Mouse (Mus musculus) embryonic facial prominence, embryonic 13.5 days (tissue): ENCODE measurements around the gene Dcpp3. TPM values are rescaled to one million over a fixed set of nuclear protein-coding genes. Genes with fewer than 3 reads are reported as not detected.
A peak's percentile ranks its signal among the peaks of the same experiment; 100 is the strongest.
"Not testable (repeated sequence)": the region's sequence is repeated elsewhere in the genome, so short reads cannot be mapped to it uniquely, and the experiment has no call there.

Experiments
- ATAC-seq: fragments of 200-750 bp; cut with Nextera tagmentation; 2 replicates; pipeline ENCODE4 v1.8.0; 2017; ENCODE audit warnings: low read depth; ENCODE audit not compliant: insufficient number of reproducible peaks, insufficient read depth, low FRiP score, low TSS enrichment
- H3K27ac ChIP-seq: fragments of 300-500 bp; sonication (generic); 2 replicates; pipeline ENCODE4 v1.5.1; 2015; ENCODE audit warnings: moderate library complexity, mild to moderate bottlenecking, inconsistent platforms
- H3K27me3 ChIP-seq: fragments of 300-500 bp; sonication (generic); 2 replicates; pipeline ENCODE4 v1.6.1; 2015; ENCODE audit warnings: mild to moderate bottlenecking, inconsistent platforms
- H3K36me3 ChIP-seq: fragments of 300-500 bp; sonication (generic); 2 replicates; pipeline ENCODE4 v1.6.1; 2015; ENCODE audit warnings: mild to moderate bottlenecking, inconsistent platforms
- H3K4me1 ChIP-seq: fragments of 300-500 bp; sonication (generic); 2 replicates; pipeline ENCODE4 v1.6.1; 2015; ENCODE audit warnings: inconsistent platforms
- H3K4me2 ChIP-seq: fragments of 300-500 bp; sonication (generic); 2 replicates; pipeline ENCODE4 v1.6.1; 2015; ENCODE audit warnings: moderate library complexity, mild to moderate bottlenecking, inconsistent platforms
- H3K4me3 ChIP-seq: fragments of 300-500 bp; sonication (generic); 2 replicates; pipeline ENCODE4 v1.5.1; 2015; ENCODE audit warnings: mild to moderate bottlenecking, inconsistent platforms
- H3K9ac ChIP-seq: fragments of 300-500 bp; sonication (generic); 2 replicates; pipeline ENCODE4 v1.6.1; 2015; ENCODE audit warnings: mild to moderate bottlenecking, inconsistent platforms
- H3K9me3 ChIP-seq: fragments of 300-500 bp; sonication (generic); 2 replicates; pipeline ENCODE4 v1.6.1; 2016; ENCODE audit warnings: inconsistent platforms
- WGBS: fragments of 180-500 bp; shearing (Covaris S2); methylation state at CpG from one replicate; pipeline ENCODE4 v1.1.7; 2015; ENCODE audit warnings: mixed read lengths; 5-methylcytosine and 5-hydroxymethylcytosine counted together
- polyA plus RNA-seq: library from polyadenylated mRNA; unstranded; fragments of >200 nt; fragmentation: Nextera tagmentation; extraction: Ambion mirVana; gene quantifications from 2 replicates; pipeline ENCODE4 v1.2.1, GENCODE M21; 2015

Gene Dcpp3
- polyA plus RNA-seq, result not detected in 2 replicates

GRCm38 (mm10) chr17:23917158-23917557 lies at the start of gene Dcpp3:
TSS of gene Dcpp3 (plus strand) at chr17:23917458.
- not testable (repeated sequence) for H3K36me3 ChIP-seq, H3K27me3 ChIP-seq, H3K9ac ChIP-seq, H3K27ac ChIP-seq, H3K9me3 ChIP-seq, H3K4me2 ChIP-seq, ATAC-seq, H3K4me3 ChIP-seq, H3K4me1 ChIP-seq
- 87% methylated on average over 4 of the region's 4 CpGs for WGBS

GRCm38 (mm10) chr17:23867756-23868155 lies 49.5 kb upstream of the Dcpp3 start, which contains the start of gene Prss21:
TSS of gene Prss21 (plus strand) at chr17:23868056.
- H3K27ac ChIP-seq, result no peak within 1 kb of the TSS
- H3K36me3 ChIP-seq, result no peaks in the 10 kb centered on the region
- H3K4me2 ChIP-seq, result no peak within 1 kb of the TSS
- WGBS, result 83% methylated on average over 15 of the region's 15 CpGs
- no peak within 1 kb of the TSS for H3K9ac ChIP-seq
- no peaks in the 10 kb centered on the region for H3K27me3 ChIP-seq
- 0 out of 2 replicates have a peak, but pooled peaks cover 2% of the 10 kb centered on the region for H3K9me3 ChIP-seq
- no peaks in the 10 kb centered on the region for H3K4me1 ChIP-seq
- ATAC-seq, result no peak
- H3K4me3 ChIP-seq, result no peak within 1 kb of the TSS

- Histone ChIP-seq H3K9ac (no peak overlapping the region), H3K27ac (no peak overlapping the region), H3K9me3 (0 out of 2 replicates have a peak, but pooled peaks cover 2% of the 10 kb centered on the region), H3K36me3 (no peaks in the 10 kb centered on the region), H3K4me2 (no peak overlapping the region), H3K4me3 (no peak overlapping the region), H3K4me1 (no peaks in the 10 kb centered on the region), H3K27me3 (no peaks in the 10 kb centered on the region)
- WGBS, result 89% methylated on average over 11 of the region's 11 CpGs
- no peak for ATAC-seq
Measured at GRCm38 (mm10) chr17:23868513-23868912, 48.7 kb upstream of the Dcpp3 start.

GRCm38 (mm10) chr17:23873884-23874856 lies 43.1 kb upstream of the Dcpp3 start:
- Histone ChIP-seq H3K36me3 (no peaks in the 10 kb centered on the region), H3K27ac (no peak overlapping the region), H3K9me3 (no peaks in the 10 kb centered on the region), H3K9ac (no peak overlapping the region), H3K4me2 (no peak overlapping the region), H3K27me3 (no peaks in the 10 kb centered on the region), H3K4me3 (no peak overlapping the region), H3K4me1 (no peaks in the 10 kb centered on the region)
- ATAC-seq, result no peak
- WGBS, result 45% methylated on average over 8 of the region's 8 CpGs

- ATAC-seq, result 0 out of 2 replicates have a peak, but pooled peaks have one; percentile 44
- WGBS, result 42% methylated on average over 3 of the region's 3 CpGs
Measured at GRCm38 (mm10) chr17:23876741-23877140, 40.5 kb upstream of the Dcpp3 start.

GRCm38 (mm10) chr17:23877166-23877565 lies 40.1 kb upstream of the Dcpp3 start:
- no peak overlapping the region for H3K4me2 ChIP-seq
- no peak overlapping the region for H3K4me3 ChIP-seq
- no peak overlapping the region for H3K27ac ChIP-seq
- no peak overlapping the region for H3K9ac ChIP-seq
- H3K9me3 ChIP-seq, result no peaks in the 10 kb centered on the region
- WGBS, result 61% methylated on average over 2 of the region's 2 CpGs
- no peaks in the 10 kb centered on the region for H3K36me3 ChIP-seq
- ATAC-seq, result no peak
- H3K4me1 ChIP-seq, result no peaks in the 10 kb centered on the region
- no peaks in the 10 kb centered on the region for H3K27me3 ChIP-seq

More at GRCm38 (mm10) chr17:23876741-23877140, 40.5 kb upstream of the Dcpp3 start:
- Histone ChIP-seq H3K27me3 (no peaks in the 10 kb centered on the region), H3K9me3 (no peaks in the 10 kb centered on the region), H3K4me3 (no peak overlapping the region), H3K36me3 (no peaks in the 10 kb centered on the region), H3K27ac (no peak overlapping the region), H3K4me2 (no peak overlapping the region), H3K4me1 (no peaks in the 10 kb centered on the region), H3K9ac (no peak overlapping the region)

GRCm38 (mm10) chr17:23880576-23880975 lies 36.7 kb upstream of the Dcpp3 start, which contains the start of the genes Dcpp1 and Dcpp2:
TSS of gene Dcpp1 (plus strand) at chr17:23880876.
TSS of gene Dcpp2 (plus strand) at chr17:23880880.
- ATAC-seq, H3K27me3 ChIP-seq, H3K36me3 ChIP-seq, H3K9ac ChIP-seq, H3K9me3 ChIP-seq, H3K4me3 ChIP-seq, H3K27ac ChIP-seq, H3K4me2 ChIP-seq, H3K4me1 ChIP-seq: not testable (repeated sequence)
- 77% methylated on average over 4 of the region's 4 CpGs for WGBS

- Histone ChIP-seq H3K4me1 (peaks cover 6% of the 10 kb centered on the region), H3K27ac (peak overlapping the region; percentile 95), H3K4me3 (peak overlapping the region; percentile 58), H3K4me2 (peak overlapping the region; percentile 84), H3K9me3 (no peaks in the 10 kb centered on the region), H3K36me3 (no peaks in the 10 kb centered on the region), H3K27me3 (no peaks in the 10 kb centered on the region; the same call in 1 of the 2 replicates), H3K9ac (peak overlapping the region; percentile 76)
- peak; percentile 95 for ATAC-seq
- under 1% methylated on average over 29 of the region's 29 CpGs for WGBS
Measured at GRCm38 (mm10) chr17:23924531-23925007, 7.3 kb downstream of the Dcpp3 start.

- ATAC-seq, result peak; percentile 80
- Histone ChIP-seq H3K9ac (peak overlapping the region; percentile 76), H3K9me3 (no peaks in the 10 kb centered on the region), H3K27me3 (no peaks in the 10 kb centered on the region; the same call in 1 of the 2 replicates), H3K36me3 (no peaks in the 10 kb centered on the region), H3K4me2 (peak overlapping the region; percentile 84), H3K4me1 (peaks cover 6% of the 10 kb centered on the region), H3K27ac (peak overlapping the region; percentile 95), H3K4me3 (peak overlapping the region; percentile 58)
- 0% methylated on average over 14 of the region's 14 CpGs for WGBS
Measured at GRCm38 (mm10) chr17:23925090-23925493, 7.8 kb downstream of the Dcpp3 start.

- no peak for ATAC-seq
- Histone ChIP-seq H3K4me3 (no peak overlapping the region), H3K9ac (no peak overlapping the region), H3K27ac (no peak overlapping the region), H3K9me3 (no peaks in the 10 kb centered on the region), H3K27me3 (no peaks in the 10 kb centered on the region), H3K4me2 (no peak overlapping the region), H3K4me1 (no peaks in the 10 kb centered on the region), H3K36me3 (no peaks in the 10 kb centered on the region)
- WGBS, result 77% methylated on average over 5 of the region's 5 CpGs
Measured at GRCm38 (mm10) chr17:23931157-23931556, 13.9 kb downstream of the Dcpp3 start.

- no peaks in the 10 kb centered on the region for H3K36me3 ChIP-seq
- H3K4me1 ChIP-seq, result no peaks in the 10 kb centered on the region
- no peak for ATAC-seq
Measured at GRCm38 (mm10) chr17:23941372-23941771, 24.1 kb downstream of the Dcpp3 start, which contains the start of gene Sbp. TSS of gene Sbp (plus strand) at chr17:23941672.

More at GRCm38 (mm10) chr17:23941372-23941771, 24.1 kb downstream of the Dcpp3 start, which contains the start of gene Sbp:
- no peaks in the 10 kb centered on the region for H3K27me3 ChIP-seq
- H3K9ac ChIP-seq, result no peak within 1 kb of the TSS
- H3K9me3 ChIP-seq, result no peaks in the 10 kb centered on the region
- H3K4me3 ChIP-seq, result no peak within 1 kb of the TSS
- H3K27ac ChIP-seq, result no peak within 1 kb of the TSS
- H3K4me2 ChIP-seq, result no peak within 1 kb of the TSS
